Mouse (Mus musculus): Measurements from ENCODE around the gene Phf23.

GRCm38 (mm10) chr11:70030651-70031320, 35.2 kb downstream of the Phf23 start:
- TF ChIP-seq CTCF (IDR thresholded peaks at IDR 0.05; ENCODE audit: low read depth, low read length) (no peak), POLR2A (IDR thresholded peaks at IDR 0.05; ENCODE audit: borderline replicate concordance, low read depth, low read length) (no peak)

Data from bone marrow macrophage, adult 2 months (primary cell).